Mouse (Mus musculus) CD4-positive, CD25-positive, alpha-beta regulatory T cell, adult 2 months (primary cell): ENCODE data around the gene Wtap.
"Not testable (repeated sequence)": the region's sequence is repeated elsewhere in the genome, so short reads cannot be mapped to it uniquely, and the experiment has no call there.

ENCODE experiments used
- DNase-seq: peaks from one replicate; pipeline ENCODE4 v3.0.0-alpha.2; 2012; ENCODE audit warnings: low read depth, low spot score

The Wtap gene

GRCm38 (mm10) chr17:12994069-12994468 lies at the start of gene Wtap:
Gene Wtap, minus strand, starts transcription at chr17:12994169.
- no peak for DNase-seq

- not testable (repeated sequence) for DNase-seq
Measured at GRCm38 (mm10) chr17:13036627-13037192, 42.7 kb upstream of the Wtap start.

- no peak for DNase-seq
Measured at GRCm38 (mm10) chr17:13013316-13013715, 19.3 kb upstream of the Wtap start.

GRCm38 (mm10) chr17:13009887-13010286 lies 15.9 kb upstream of the Wtap start:
- peak; percentile 73 for DNase-seq

- peak; percentile 54 for DNase-seq
Measured at GRCm38 (mm10) chr17:13008528-13008927, 14.6 kb upstream of the Wtap start.

- peak; percentile 96 for DNase-seq
Measured at GRCm38 (mm10) chr17:13007730-13008425, 13.9 kb upstream of the Wtap start.

- no peak for DNase-seq
Measured at GRCm38 (mm10) chr17:13006984-13007383, 13.0 kb upstream of the Wtap start.

GRCm38 (mm10) chr17:13006546-13006945 lies 12.6 kb upstream of the Wtap start, which contains the start of gene Sod2:
Gene Sod2, plus strand, starts transcription at chr17:13006846.
- not testable (repeated sequence) for DNase-seq

DNA sequence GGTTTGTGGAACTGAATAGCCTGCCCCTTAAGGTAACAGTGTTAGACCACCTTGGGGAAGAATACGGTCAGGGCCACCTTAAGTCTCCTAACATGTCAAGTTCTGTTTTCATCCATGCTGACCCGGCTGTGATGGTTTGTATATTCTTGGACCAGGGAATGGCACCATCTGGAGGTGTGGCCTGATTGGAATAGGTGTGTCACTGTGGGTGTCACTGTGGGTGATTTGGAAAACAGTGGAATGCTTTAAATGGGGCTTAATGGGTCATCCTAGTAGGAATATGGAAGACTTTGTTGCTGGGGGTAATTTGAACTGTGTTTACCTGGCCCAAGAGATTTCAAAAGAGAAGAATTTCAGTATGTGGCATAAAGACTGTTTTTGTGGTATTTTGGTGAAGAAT lies 10.5 kb upstream of the Wtap start:
- not testable (repeated sequence) for DNase-seq

DNA sequence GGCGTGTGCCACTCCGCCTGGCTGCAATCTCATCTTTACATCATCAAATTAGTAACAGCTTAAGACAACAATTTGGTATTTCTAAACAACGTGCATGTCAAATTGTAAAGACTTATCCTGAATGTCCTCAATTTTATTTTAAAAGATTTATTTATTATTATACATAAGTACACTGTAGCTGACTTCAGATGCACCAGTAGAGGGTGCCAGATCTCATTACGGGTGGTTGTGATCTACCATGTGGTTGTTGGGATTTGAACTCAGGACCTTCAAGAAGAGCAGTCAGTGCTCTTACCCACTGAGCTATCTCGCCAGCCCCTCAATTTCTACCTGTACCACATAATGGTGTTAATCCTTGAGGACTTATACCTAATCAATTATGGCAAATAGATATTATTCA lies 8.3 kb upstream of the Wtap start:
- DNase-seq: peak; percentile 36

GRCm38 (mm10) chr17:12999069-12999468 lies 5.1 kb upstream of the Wtap start:
- DNase-seq: no peak

DNA sequence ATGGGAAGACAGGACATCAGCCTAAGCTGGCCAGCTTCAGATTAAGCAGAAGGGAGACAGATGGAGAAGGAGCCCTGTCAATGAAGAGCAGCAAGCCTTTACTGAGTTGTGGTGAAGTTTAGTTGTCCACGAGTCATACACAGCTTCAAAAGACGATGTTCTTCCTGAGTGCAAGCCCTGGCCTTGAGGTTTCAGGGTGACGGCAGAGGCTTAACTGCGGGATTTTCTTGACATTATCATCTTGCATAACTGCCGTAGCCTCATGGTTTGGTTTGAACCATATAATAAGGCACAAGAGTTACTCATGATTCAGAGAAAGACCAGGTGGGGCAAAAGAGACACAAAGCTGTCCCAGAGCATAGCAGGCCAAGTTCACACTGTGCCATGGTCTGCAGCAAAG lies 3.9 kb upstream of the Wtap start:
- no peak for DNase-seq

DNA sequence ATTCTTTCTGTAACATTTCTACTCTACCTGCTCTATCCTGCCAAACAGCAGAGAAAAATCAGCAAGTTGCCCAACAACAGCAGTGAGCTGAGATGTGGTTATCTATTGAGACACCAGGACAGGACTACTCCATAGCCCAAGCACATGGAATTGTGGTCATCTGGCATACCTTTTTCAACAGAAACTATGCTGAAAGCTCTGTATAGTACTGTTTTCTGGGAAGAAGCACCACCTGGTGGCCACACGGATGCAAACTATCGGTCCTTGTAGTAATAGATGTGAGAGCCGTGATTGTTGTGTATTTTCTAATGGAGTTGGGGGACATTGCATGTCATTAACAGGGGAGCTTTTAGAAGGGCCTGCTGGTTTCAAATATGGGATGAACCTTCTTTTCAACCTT lies 2.4 kb upstream of the Wtap start:
- DNase-seq: peak; percentile 79

DNA sequence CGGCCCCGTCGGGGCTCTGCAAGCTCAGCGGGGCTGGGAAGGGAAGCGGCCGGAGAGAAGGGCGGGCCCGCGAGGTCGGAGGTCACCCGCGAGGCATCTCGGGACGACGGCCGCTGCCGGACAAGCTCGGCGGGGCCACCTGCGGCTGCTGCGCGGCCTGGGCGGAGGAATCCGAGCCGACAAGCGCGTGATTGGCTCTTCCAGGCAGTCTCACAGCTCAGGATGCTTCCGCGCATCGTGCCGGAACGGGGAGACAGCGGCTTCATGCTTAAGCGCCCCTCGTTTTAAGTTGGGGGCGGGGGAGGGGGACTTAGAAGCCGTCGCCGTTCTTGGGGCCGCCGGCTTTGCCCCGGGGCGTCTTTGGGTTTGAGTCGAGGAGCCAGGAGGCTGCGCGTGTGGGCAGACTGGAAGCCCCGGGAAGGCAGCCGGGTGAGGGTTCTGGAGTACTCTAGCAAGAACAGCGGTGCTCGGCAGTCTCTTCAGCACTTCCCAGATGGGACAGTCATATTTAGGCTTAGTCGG lies 1.4 kb downstream of the Wtap start:
- DNase-seq: peak; percentile 94

- peak; percentile 90 for DNase-seq
Measured at GRCm38 (mm10) chr17:12991635-12992358, 2.2 kb downstream of the Wtap start.

- peak; percentile 48 for DNase-seq
Measured at GRCm38 (mm10) chr17:12991194-12991634, 2.8 kb downstream of the Wtap start.

GRCm38 (mm10) chr17:12990567-12991145 lies 3.3 kb downstream of the Wtap start:
- DNase-seq: no peak

GRCm38 (mm10) chr17:12988096-12988495 lies 5.9 kb downstream of the Wtap start:
- DNase-seq: peak; percentile 58

GRCm38 (mm10) chr17:12983988-12984387 lies 10.0 kb downstream of the Wtap start:
- no peak for DNase-seq

DNA sequence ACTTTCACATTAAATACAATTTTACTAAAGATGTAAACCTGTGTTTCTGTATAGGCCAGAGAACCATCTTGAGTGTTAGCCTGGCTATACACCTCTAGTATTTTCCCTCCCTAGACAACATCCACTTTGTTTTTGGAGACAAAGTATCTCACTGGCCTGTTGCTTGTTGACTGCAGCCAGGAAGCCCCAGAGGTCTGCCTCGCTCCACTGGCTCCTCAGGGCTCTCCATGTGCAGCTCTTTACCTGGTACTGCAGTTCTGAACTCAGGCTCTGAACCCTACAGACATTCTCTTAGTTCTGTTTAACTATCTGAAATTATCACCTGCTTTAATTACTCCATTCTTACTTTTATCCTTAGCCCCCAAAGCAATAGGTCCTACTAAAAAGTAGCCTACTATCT lies 15.4 kb downstream of the Wtap start:
- no peak for DNase-seq

DNA sequence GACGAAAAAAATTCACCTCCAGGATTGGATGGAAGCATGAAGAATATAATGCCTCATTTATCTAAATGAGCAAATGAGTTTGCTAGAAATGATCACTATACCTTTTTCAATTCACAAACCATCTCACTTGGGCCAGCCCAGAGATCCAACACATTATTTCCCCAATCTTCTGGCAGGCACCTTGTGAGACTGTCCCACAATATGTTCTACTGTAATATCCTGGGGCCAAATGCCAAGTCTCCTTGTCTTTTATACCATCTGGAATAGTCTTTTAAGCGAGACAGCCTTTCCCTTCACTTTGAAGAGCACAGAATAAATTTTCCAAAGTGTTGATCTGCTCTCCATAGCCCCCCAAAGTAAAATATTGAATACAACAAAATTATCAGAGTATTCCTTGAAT lies 20.1 kb downstream of the Wtap start:
- DNase-seq: no peak

DNA sequence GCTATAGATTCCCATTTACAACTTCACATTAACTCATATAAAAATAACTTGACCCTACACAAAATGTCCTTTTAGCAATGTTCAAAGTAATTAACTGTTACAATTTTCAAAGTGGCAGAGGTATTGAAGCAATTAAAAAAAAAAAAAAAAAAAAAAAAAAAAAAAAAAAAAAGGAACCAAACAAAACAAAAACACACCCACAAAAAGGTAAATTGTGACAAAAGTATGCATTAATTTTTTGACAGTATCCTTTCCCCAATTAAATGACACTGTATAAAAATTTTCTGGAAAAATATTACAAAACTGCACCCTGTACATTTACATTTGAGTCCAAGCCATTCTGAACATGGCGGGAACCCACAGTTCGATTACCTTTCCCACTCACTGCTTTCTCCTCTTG lies 26.8 kb downstream of the Wtap start:
- DNase-seq: no peak
